Comparison of ENCODE assay signal across 7 mouse cellular contexts in genomic region chr6:124805341-124806321, GRCm38 (mm10). TPM values are rescaled to one million over a fixed set of nuclear protein-coding genes. Genes with fewer than 3 reads are reported as not detected.
DNase-seq lines count a peak whose midpoint lies in the region; ATAC-seq lines count a peak whose summit lies in the region.

No protein-coding gene starts in this region.

- H3K4me1 ChIP-seq in embryonic facial prominence, embryonic 12.5 days = peaks cover 20% of the 10 kb centered on the region
- peaks cover 32% of the 10 kb centered on the region for H3K4me1 ChIP-seq in limb, embryonic 13.5 days
- H3K4me1 ChIP-seq in midbrain, embryonic 16.5 days (ENCODE audit: control insufficient read depth, insufficient read depth, low read length) = peaks cover 32% of the 10 kb centered on the region

- H3K4me2 ChIP-seq in embryonic facial prominence, embryonic 12.5 days (replicated peaks) = peak overlapping the region; percentile 74
- peak overlapping the region; percentile 79 for H3K4me2 ChIP-seq in limb, embryonic 13.5 days (replicated peaks)
- peak overlapping the region; percentile 71 for H3K4me2 ChIP-seq in midbrain, embryonic 16.5 days (ENCODE audit: low read length)

- no peaks in the 10 kb centered on the region for H3K27me3 ChIP-seq in embryonic facial prominence, embryonic 12.5 days
- no peaks in the 10 kb centered on the region for H3K27me3 ChIP-seq in limb, embryonic 13.5 days
- H3K27me3 ChIP-seq in midbrain, embryonic 16.5 days (ENCODE audit: control insufficient read depth, insufficient read depth, low read depth, low read length) = no peaks in the 10 kb centered on the region

- H3K4me3 ChIP-seq in embryonic facial prominence, embryonic 12.5 days = peak overlapping the region; percentile 44
- peak overlapping the region; percentile 50 for H3K4me3 ChIP-seq in limb, embryonic 13.5 days
- peak overlapping the region; percentile 41 for H3K4me3 ChIP-seq in midbrain, embryonic 16.5 days (ENCODE audit: low read depth, low read length)

- peak; percentile 67 for ATAC-seq in embryonic facial prominence, embryonic 12.5 days (ENCODE audit: insufficient number of reproducible peaks, insufficient read depth, low FRiP score, low TSS enrichment)
- peak; percentile 75 for ATAC-seq in limb, embryonic 13.5 days (ENCODE audit: low FRiP score, low read depth)
- peak; percentile 90 for ATAC-seq in midbrain, embryonic 16.5 days

- peaks cover 6% of the 10 kb centered on the region for H3K36me3 ChIP-seq in embryonic facial prominence, embryonic 12.5 days
- peaks cover 8% of the 10 kb centered on the region; the same call in 1 of the 2 replicates for H3K36me3 ChIP-seq in limb, embryonic 13.5 days
- H3K36me3 ChIP-seq in midbrain, embryonic 16.5 days (ENCODE audit: control insufficient read depth, insufficient read depth, low read length) = no peaks in the 10 kb centered on the region

- DNase-seq in adrenal gland, postnatal 25 days = peak; percentile 97
- peak; percentile 95 to 99 for DNase-seq in heart, adult 18-20 months
- DNase-seq in kidney, adult 8-10 months = peak; percentile 97
- peak; percentile 60 to 91 for DNase-seq in spleen, postnatal 10 days (ENCODE audit: low spot score in 2 of 2)

- no peaks in the 10 kb centered on the region for H3K9me3 ChIP-seq in embryonic facial prominence, embryonic 12.5 days
- no peaks in the 10 kb centered on the region for H3K9me3 ChIP-seq in limb, embryonic 13.5 days
- no peaks in the 10 kb centered on the region; the same call in 1 of the 2 replicates for H3K9me3 ChIP-seq in midbrain, embryonic 16.5 days (replicated peaks; ENCODE audit: control insufficient read depth, low read length, poor library complexity, severe bottlenecking)

- WGBS in embryonic facial prominence, embryonic 12.5 days = 1% methylated on average over 34 of the region's 34 CpGs
- 1% methylated on average over 34 of the region's 34 CpGs for WGBS in limb, embryonic 13.5 days
- 3% methylated on average over 34 of the region's 34 CpGs for WGBS in midbrain, embryonic 16.5 days

- H3K9ac ChIP-seq in embryonic facial prominence, embryonic 12.5 days = peak overlapping the region; percentile 50
- peak overlapping the region; percentile 64 for H3K9ac ChIP-seq in limb, embryonic 13.5 days
- H3K9ac ChIP-seq in midbrain, embryonic 16.5 days (ENCODE audit: low read depth, low read length) = peak overlapping the region; percentile 67

- peak overlapping the region; percentile 89 for H3K27ac ChIP-seq in embryonic facial prominence, embryonic 12.5 days
- H3K27ac ChIP-seq in limb, embryonic 13.5 days = peak overlapping the region; percentile 83
- H3K27ac ChIP-seq in midbrain, embryonic 16.5 days (ENCODE audit: low read length) = peak overlapping the region; percentile 90

RNA-seq across cellular contexts. Expression of gene Spsb2, which starts 2.8 kb away (rescaled TPM):
- total RNA-seq in adrenal gland, postnatal 25 days (2021) = 21.7 and 32.2 TPM in 2 replicates
- 7.8 and 10.5 TPM in 2 replicates for polyA plus RNA-seq in embryonic facial prominence, embryonic 12.5 days (2016; fragmentation: Nextera tagmentation; extraction: Ambion mirVana)
- 1 to 10 TPM; 2.7 to 3.0 TPM for total RNA-seq in heart, adult 18-20 months (2021)
- 10.4 and 12.3 TPM in 2 replicates for polyA plus RNA-seq in limb, embryonic 13.5 days (2015; fragmentation: Nextera tagmentation; extraction: Ambion mirVana)
- polyA plus RNA-seq in midbrain, embryonic 16.5 days (2015; fragmentation: Nextera tagmentation; extraction: Ambion mirVana) = 9.6 and 10.1 TPM in 2 replicates

RNA-seq across cellular contexts. Expression of gene Tpi1, which starts 8.5 kb away (rescaled TPM):
- 382 and 387 TPM in 2 replicates for total RNA-seq in adrenal gland, postnatal 25 days (2021)
- polyA plus RNA-seq in embryonic facial prominence, embryonic 12.5 days (2016; fragmentation: Nextera tagmentation; extraction: Ambion mirVana) = 615 and 621 TPM in 2 replicates
- total RNA-seq in heart, adult 18-20 months (2021) = 1,000 to 10,000 TPM in 1 of 2 experiments, 100 to 1,000 TPM in 1; 897 to 1,017 TPM
- 782 and 803 TPM in 2 replicates for polyA plus RNA-seq in limb, embryonic 13.5 days (2015; fragmentation: Nextera tagmentation; extraction: Ambion mirVana)
- 415 and 461 TPM in 2 replicates for polyA plus RNA-seq in midbrain, embryonic 16.5 days (2015; fragmentation: Nextera tagmentation; extraction: Ambion mirVana)

RNA-seq across cellular contexts. Expression of gene Usp5, which starts 23.7 kb away (rescaled TPM):
- 118 and 136 TPM in 2 replicates for total RNA-seq in adrenal gland, postnatal 25 days (2021)
- polyA plus RNA-seq in embryonic facial prominence, embryonic 12.5 days (2016; fragmentation: Nextera tagmentation; extraction: Ambion mirVana) = 191 and 197 TPM in 2 replicates
- 10 to 100 TPM; 74.6 to 78.6 TPM for total RNA-seq in heart, adult 18-20 months (2021)
- 165 and 177 TPM in 2 replicates for polyA plus RNA-seq in limb, embryonic 13.5 days (2015; fragmentation: Nextera tagmentation; extraction: Ambion mirVana)
- 220 and 223 TPM in 2 replicates for polyA plus RNA-seq in midbrain, embryonic 16.5 days (2015; fragmentation: Nextera tagmentation; extraction: Ambion mirVana)

RNA-seq across cellular contexts. Expression of gene Cdca3, which starts 23.7 kb away (rescaled TPM):
- total RNA-seq in adrenal gland, postnatal 25 days (2021) = 10.5 and 11.7 TPM in 2 replicates
- polyA plus RNA-seq in embryonic facial prominence, embryonic 12.5 days (2016; fragmentation: Nextera tagmentation; extraction: Ambion mirVana) = 157 and 166 TPM in 2 replicates
- under 1 TPM; 0.54 to 0.55 TPM for total RNA-seq in heart, adult 18-20 months (2021)
- 166 and 172 TPM in 2 replicates for polyA plus RNA-seq in limb, embryonic 13.5 days (2015; fragmentation: Nextera tagmentation; extraction: Ambion mirVana)
- polyA plus RNA-seq in midbrain, embryonic 16.5 days (2015; fragmentation: Nextera tagmentation; extraction: Ambion mirVana) = 18.2 and 19.5 TPM in 2 replicates

RNA-seq across cellular contexts. Expression of gene Lrrc23, which starts 26.1 kb away (rescaled TPM):
- 0.21 TPM in 1 of 2 replicates, not detected in the other for total RNA-seq in adrenal gland, postnatal 25 days (2021)
- polyA plus RNA-seq in embryonic facial prominence, embryonic 12.5 days (2016; fragmentation: Nextera tagmentation; extraction: Ambion mirVana) = 0.59 and 1.0 TPM in 2 replicates
- under 1 TPM; 0.55 to 0.82 TPM for total RNA-seq in heart, adult 18-20 months (2021)
- 0.59 and 0.86 TPM in 2 replicates for polyA plus RNA-seq in limb, embryonic 13.5 days (2015; fragmentation: Nextera tagmentation; extraction: Ambion mirVana)
- 5.7 and 6.3 TPM in 2 replicates for polyA plus RNA-seq in midbrain, embryonic 16.5 days (2015; fragmentation: Nextera tagmentation; extraction: Ambion mirVana)

Comparison
In these comparisons a context has a peak if more than half of its experiments do, and no peak if none do; other contexts are left out.
1. Peak in every context shown above with its lines: DNase-seq, ATAC-seq, H3K4me3 ChIP-seq and H3K27ac ChIP-seq.